Mouse (Mus musculus): ENCODE data around the gene Atp5k. TPM values are rescaled to one million over a fixed set of nuclear protein-coding genes. Genes with fewer than 3 reads are reported as not detected.

The Atp5k gene
- polyA plus RNA-seq, 1 experiment, result 222 TPM

GRCm38 (mm10) chr5:108385632-108386031 lies 48.6 kb downstream of the Atp5k start:
- TF ChIP-seq CTCF (IDR thresholded peaks at IDR 0.05; ENCODE audit: low read depth, low read length) (no peak), POLR2A (IDR thresholded peaks at IDR 0.05; ENCODE audit: borderline replicate concordance, low read depth, low read length) (no peak)
- H3K27ac ChIP-seq (ENCODE audit: insufficient read depth, low read depth, low read length), result no peak overlapping the region
- peaks cover 7% of the 10 kb centered on the region for H3K4me1 ChIP-seq (ENCODE audit: control insufficient read depth, insufficient read depth, low read length)
- no peak overlapping the region for H3K4me3 ChIP-seq (ENCODE audit: insufficient read depth, low read length)

Other genes with a start within 250 kb of the Atp5k start
- gene Dr1, start 165.6 kb downstream of the Atp5k start, polyA plus RNA-seq (2012; ENCODE audit: insufficient read depth, insufficient read length, missing spikeins), result 56.9 and 58.4 TPM in 2 replicates
- gene Pigg, start 121.8 kb downstream of the Atp5k start, polyA plus RNA-seq (2012; ENCODE audit: insufficient read depth, insufficient read length, missing spikeins), result 5.1 and 5.8 TPM in 2 replicates
- gene Gm42517, start 66.5 kb downstream of the Atp5k start, polyA plus RNA-seq (2012; ENCODE audit: insufficient read depth, insufficient read length, missing spikeins), result not detected in 2 replicates
- gene Pde6b, start 46.1 kb downstream of the Atp5k start, polyA plus RNA-seq (2012; ENCODE audit: insufficient read depth, insufficient read length, missing spikeins), result not detected in 2 replicates
- gene Mfsd7a, start 14.4 kb upstream of the Atp5k start, polyA plus RNA-seq (2012; ENCODE audit: insufficient read depth, insufficient read length, missing spikeins), result 8.7 and 9.8 TPM in 2 replicates
- gene Pcgf3, start 26.8 kb upstream of the Atp5k start, polyA plus RNA-seq (2012; ENCODE audit: insufficient read depth, insufficient read length, missing spikeins), result 16.9 and 23.9 TPM in 2 replicates
- not detected in 2 replicates for gene Cplx1, start 115.6 kb upstream of the Atp5k start, polyA plus RNA-seq (2012; ENCODE audit: insufficient read depth, insufficient read length, missing spikeins)
- gene Gak, start 195.3 kb upstream of the Atp5k start, polyA plus RNA-seq (2012; ENCODE audit: insufficient read depth, insufficient read length, missing spikeins), result 105 TPM in 2 replicates
- gene Tmem175, start 195.3 kb upstream of the Atp5k start, polyA plus RNA-seq (2012; ENCODE audit: insufficient read depth, insufficient read length, missing spikeins), result 38.1 and 40.7 TPM in 2 replicates
- gene Idua, start 225.9 kb upstream of the Atp5k start, polyA plus RNA-seq (2012; ENCODE audit: insufficient read depth, insufficient read length, missing spikeins), result 62.6 and 73.7 TPM in 2 replicates
- gene Dgkq, start 235.2 kb upstream of the Atp5k start, polyA plus RNA-seq (2012; ENCODE audit: insufficient read depth, insufficient read length, missing spikeins), result 15.2 and 15.7 TPM in 2 replicates
- gene Slc26a1, start 241.1 kb upstream of the Atp5k start, polyA plus RNA-seq (2012; ENCODE audit: insufficient read depth, insufficient read length, missing spikeins), result not detected in 2 replicates

Measured in bone marrow macrophage, adult 2 months (primary cell).